Mouse (Mus musculus) heart, embryonic 15.5 days (tissue): ENCODE results near the gene Notch1. TPM values are rescaled to one million over a fixed set of nuclear protein-coding genes. Genes with fewer than 3 reads are reported as not detected.
A peak's percentile ranks its signal among the peaks of the same experiment; 100 is the strongest.

Experiments used
- ATAC-seq: fragments of 200-750 bp; cut with Nextera tagmentation; replicated peaks from 2 replicates; pipeline ENCODE4 v1.8.0; 2017; ENCODE audit warnings: low read depth, moderate TSS enrichment; ENCODE audit not compliant: insufficient number of reproducible peaks, insufficient read depth, low FRiP score
- H3K27ac ChIP-seq: fragments of 300-500 bp; sonication (generic); 2 replicates; pipeline ENCODE4 v1.5.1; 2015; ENCODE audit warnings: mild to moderate bottlenecking, inconsistent platforms
- H3K27me3 ChIP-seq: fragments of 300-500 bp; sonication (generic); 2 replicates; pipeline ENCODE4 v1.6.1; 2015; ENCODE audit warnings: inconsistent platforms
- H3K36me3 ChIP-seq: fragments of 300-500 bp; sonication (generic); 2 replicates; pipeline ENCODE4 v1.6.1; 2015; ENCODE audit warnings: mild to moderate bottlenecking, inconsistent platforms
- H3K4me1 ChIP-seq: fragments of 300-500 bp; sonication (generic); replicated peaks from 2 replicates; pipeline ENCODE4 v1.6.1; 2015; ENCODE audit warnings: inconsistent platforms
- H3K4me2 ChIP-seq: fragments of 300-500 bp; sonication (generic); 2 replicates; pipeline ENCODE4 v1.6.1; 2015; ENCODE audit warnings: inconsistent platforms, mild to moderate bottlenecking, moderate library complexity
- H3K4me3 ChIP-seq: fragments of 300-500 bp; sonication (generic); 2 replicates; pipeline ENCODE4 v1.5.1; 2015; ENCODE audit warnings: mild to moderate bottlenecking, inconsistent platforms
- H3K9ac ChIP-seq: fragments of 300-500 bp; sonication (generic); 2 replicates; pipeline ENCODE4 v1.6.1; 2015; ENCODE audit warnings: mild to moderate bottlenecking, inconsistent platforms
- H3K9me3 ChIP-seq: fragments of 300-500 bp; sonication (generic); replicated peaks from 2 replicates; pipeline ENCODE4 v1.6.1; 2016; ENCODE audit warnings: inconsistent platforms
- WGBS: fragments of 180-500 bp; shearing (Covaris S2); methylation state at CpG from one replicate; pipeline ENCODE4 v1.1.7; 2015; ENCODE audit warnings: mixed read lengths; 5-methylcytosine and 5-hydroxymethylcytosine counted together
- polyA plus RNA-seq: library from polyadenylated mRNA; unstranded; fragments of >200 nt; fragmentation: Nextera tagmentation; extraction: Ambion mirVana; gene quantifications from 2 replicates; pipeline ENCODE4 v1.2.1, GENCODE M21; 2015

The Notch1 gene
- polyA plus RNA-seq, 1 experiment from 2014 or later, result 10.8 TPM

- 58% methylated on average over 3 of the region's 3 CpGs for WGBS
- no peak overlapping the region for H3K27ac ChIP-seq
Observed at GRCm38 (mm10) chr2:26529881-26530280, 13.4 kb upstream of the Notch1 start.

DNA sequence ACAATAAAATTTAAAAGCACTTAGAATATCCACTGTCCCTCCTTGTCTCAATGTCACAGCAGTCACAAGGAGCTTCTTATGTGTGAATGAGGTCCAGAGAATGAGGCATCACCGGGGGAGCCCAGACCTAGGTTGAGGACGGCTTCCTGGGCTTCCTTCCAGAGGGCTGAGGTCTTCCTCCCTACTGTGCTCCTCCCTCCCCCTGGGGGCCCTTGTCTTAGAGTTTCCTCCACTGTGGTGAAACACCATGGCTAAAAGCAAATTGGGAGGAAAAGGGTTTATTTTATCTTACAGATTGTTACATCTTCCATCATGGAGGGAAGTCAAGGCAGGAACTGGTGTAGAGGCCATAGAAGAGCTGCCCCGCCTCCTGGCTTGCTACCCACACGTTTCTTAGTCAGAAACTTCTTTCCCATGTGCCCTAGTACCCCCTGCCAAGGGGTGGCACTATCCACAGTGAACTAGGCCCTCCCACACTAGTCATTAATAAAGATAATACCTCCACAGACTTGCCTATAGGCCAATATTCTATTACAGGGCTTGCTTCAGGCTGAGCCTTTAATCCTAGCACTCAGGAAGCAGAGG lies 12.8 kb upstream of the Notch1 start:
- whole genome bisulfite sequencing, result 56% methylated on average over 4 of the region's 4 CpGs

More at GRCm38 (mm10) chr2:26529881-26530280, 13.4 kb upstream of the Notch1 start:
- Histone ChIP-seq H3K4me1 (peaks cover 45% of the 10 kb centered on the region), H3K4me2 (no peak overlapping the region), H3K27me3 (no peaks in the 10 kb centered on the region), H3K36me3 (no peaks in the 10 kb centered on the region), H3K9me3 (no peaks in the 10 kb centered on the region), H3K9ac (no peak overlapping the region), H3K4me3 (no peak overlapping the region)
- no peak for ATAC-seq

DNA sequence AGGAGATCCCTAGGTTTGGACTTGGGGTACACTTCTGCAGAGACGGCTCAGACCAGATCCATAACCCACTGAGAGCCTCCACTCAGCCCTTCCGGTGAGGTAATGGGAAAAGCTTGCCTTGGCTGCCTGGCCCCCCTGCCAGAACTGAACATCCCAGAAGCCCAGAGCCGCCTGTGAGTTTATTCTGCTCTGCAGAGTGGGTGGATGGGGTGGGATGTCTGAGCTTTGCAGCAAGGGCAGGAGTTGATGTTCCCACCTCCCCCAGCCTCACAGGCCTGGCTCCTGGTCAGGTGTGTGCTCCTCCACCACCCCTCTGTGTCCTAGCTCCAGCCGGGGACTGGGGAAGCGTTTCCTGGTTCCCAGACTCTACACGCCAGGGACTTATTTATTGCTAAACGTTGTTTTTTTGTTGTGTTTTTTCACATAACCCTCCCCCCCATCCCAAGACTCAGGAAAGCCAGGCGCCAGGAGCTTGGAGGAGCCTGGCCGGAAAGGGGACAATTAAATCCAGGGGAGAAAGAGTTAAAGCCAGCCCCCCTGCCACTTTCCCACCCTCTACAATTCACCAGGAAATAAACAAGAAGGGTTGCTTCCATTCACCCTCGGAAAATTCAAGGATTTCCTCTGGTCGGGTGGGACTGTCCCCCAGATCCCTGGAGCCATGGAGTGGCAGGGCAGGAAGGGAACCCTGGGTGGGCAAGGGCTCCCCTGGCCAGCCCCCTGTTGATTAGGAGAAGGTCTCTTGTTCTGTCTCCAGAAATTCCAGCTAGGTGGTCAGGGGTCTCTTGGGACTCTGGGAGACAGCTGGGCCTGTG lies 10.2 kb upstream of the Notch1 start:
- H3K4me2 ChIP-seq, result no peak overlapping the region
- H3K9me3 ChIP-seq, result no peaks in the 10 kb centered on the region
- H3K36me3 ChIP-seq, result no peaks in the 10 kb centered on the region
- WGBS, result 53% methylated on average over 11 of the region's 11 CpGs
- H3K9ac ChIP-seq, result 0 out of 2 replicates have a peak overlapping the region, but pooled peaks have one; percentile 16
- no peaks in the 10 kb centered on the region for H3K27me3 ChIP-seq
- H3K27ac ChIP-seq, result peak overlapping the region; percentile 82
- ATAC-seq, result peak; percentile 23; the same call in 1 of the 2 replicates
- peaks cover 28% of the 10 kb centered on the region for H3K4me1 ChIP-seq
- H3K4me3 ChIP-seq, result no peak overlapping the region

More for the DNA sequence above, 12.8 kb upstream of the Notch1 start:
- no peak overlapping the region for H3K27ac ChIP-seq
- no peak overlapping the region for H3K4me3 ChIP-seq
- H3K9ac ChIP-seq, result no peak overlapping the region
- H3K27me3 ChIP-seq, result no peaks in the 10 kb centered on the region
- H3K36me3 ChIP-seq, result no peaks in the 10 kb centered on the region
- no peak overlapping the region for H3K4me2 ChIP-seq
- peaks cover 40% of the 10 kb centered on the region for H3K4me1 ChIP-seq
- no peak for ATAC-seq
- H3K9me3 ChIP-seq, result no peaks in the 10 kb centered on the region

- Histone ChIP-seq H3K9ac (no peak overlapping the region), H3K27me3 (no peaks in the 10 kb centered on the region), H3K4me1 (peaks cover 28% of the 10 kb centered on the region), H3K27ac (peak overlapping the region; percentile 82), H3K4me3 (no peak overlapping the region), H3K4me2 (no peak overlapping the region), H3K9me3 (no peaks in the 10 kb centered on the region), H3K36me3 (no peaks in the 10 kb centered on the region)
- peak; percentile 82 for ATAC-seq
- 29% methylated on average over 9 of the region's 9 CpGs for WGBS
Observed at GRCm38 (mm10) chr2:26525355-26526018, 9.0 kb upstream of the Notch1 start.

DNA sequence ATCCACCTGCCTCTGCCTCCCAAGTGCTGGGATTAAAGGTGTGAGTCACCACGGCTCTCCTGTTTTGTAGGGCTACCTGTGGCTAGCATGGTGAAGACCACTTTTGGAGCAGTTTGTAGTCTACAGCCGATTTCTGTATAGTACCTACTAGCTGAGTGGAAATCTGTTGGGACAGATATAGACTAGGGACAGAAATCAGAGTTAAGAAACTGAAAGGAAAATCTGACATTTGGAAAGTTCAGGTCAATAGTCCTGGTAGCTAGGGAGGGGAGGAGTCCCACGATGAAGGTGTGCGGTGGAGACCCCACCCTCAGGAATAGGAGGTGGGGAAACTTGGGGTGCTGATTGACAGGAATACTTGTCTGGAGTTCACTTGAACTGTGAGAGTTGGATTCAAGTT lies 5.9 kb upstream of the Notch1 start:
- 80% methylated on average over 4 of the region's 4 CpGs for WGBS
- H3K36me3 ChIP-seq, result no peaks in the 10 kb centered on the region
- H3K27ac ChIP-seq, result no peak overlapping the region
- peaks cover 27% of the 10 kb centered on the region for H3K4me1 ChIP-seq
- no peak overlapping the region for H3K9ac ChIP-seq
- no peaks in the 10 kb centered on the region for H3K27me3 ChIP-seq
- ATAC-seq, result no peak
- no peak overlapping the region for H3K4me2 ChIP-seq
- H3K9me3 ChIP-seq, result no peaks in the 10 kb centered on the region
- no peak overlapping the region for H3K4me3 ChIP-seq

- H3K4me1 ChIP-seq, result peaks cover 28% of the 10 kb centered on the region
- H3K27ac ChIP-seq, result no peak overlapping the region
- 76% methylated on average over 6 of the region's 6 CpGs for WGBS
Observed at GRCm38 (mm10) chr2:26519753-26520152, 3.3 kb upstream of the Notch1 start.

GRCm38 (mm10) chr2:26516987-26517386 lies 524 bp upstream of the Notch1 start:
- no peaks in the 10 kb centered on the region for H3K36me3 ChIP-seq
- H3K9me3 ChIP-seq, result no peaks in the 10 kb centered on the region
- H3K27me3 ChIP-seq, result no peaks in the 10 kb centered on the region
- peak overlapping the region; percentile 38; the same call in 1 of the 2 replicates for H3K9ac ChIP-seq
- peak overlapping the region; percentile 53 for H3K4me2 ChIP-seq
- peaks cover 28% of the 10 kb centered on the region for H3K4me1 ChIP-seq
- ATAC-seq, result no peak
- peak overlapping the region; percentile 29 for H3K4me3 ChIP-seq
- H3K27ac ChIP-seq, result peak overlapping the region; percentile 43; the same call in 1 of the 2 replicates
- 84% methylated on average over 5 of the region's 5 CpGs for WGBS

More at GRCm38 (mm10) chr2:26519753-26520152, 3.3 kb upstream of the Notch1 start:
- Histone ChIP-seq H3K4me3 (no peak overlapping the region), H3K9me3 (no peaks in the 10 kb centered on the region), H3K27me3 (no peaks in the 10 kb centered on the region), H3K4me2 (no peak overlapping the region), H3K36me3 (no peaks in the 10 kb centered on the region), H3K9ac (no peak overlapping the region)
- ATAC-seq, result no peak

- Histone ChIP-seq H3K27ac (peak overlapping the region; percentile 78), H3K27me3 (no peaks in the 10 kb centered on the region), H3K4me2 (peak overlapping the region; percentile 10; the same call in 1 of the 2 replicates), H3K4me3 (peak overlapping the region; percentile 0; the same call in 1 of the 2 replicates), H3K4me1 (peaks cover 28% of the 10 kb centered on the region), H3K36me3 (no peaks in the 10 kb centered on the region), H3K9me3 (no peaks in the 10 kb centered on the region), H3K9ac (no peak overlapping the region)
- WGBS, result 84% methylated on average over 2 of the region's 2 CpGs
- no peak for ATAC-seq
Observed at GRCm38 (mm10) chr2:26515335-26515734, 1.1 kb downstream of the Notch1 start.

DNA sequence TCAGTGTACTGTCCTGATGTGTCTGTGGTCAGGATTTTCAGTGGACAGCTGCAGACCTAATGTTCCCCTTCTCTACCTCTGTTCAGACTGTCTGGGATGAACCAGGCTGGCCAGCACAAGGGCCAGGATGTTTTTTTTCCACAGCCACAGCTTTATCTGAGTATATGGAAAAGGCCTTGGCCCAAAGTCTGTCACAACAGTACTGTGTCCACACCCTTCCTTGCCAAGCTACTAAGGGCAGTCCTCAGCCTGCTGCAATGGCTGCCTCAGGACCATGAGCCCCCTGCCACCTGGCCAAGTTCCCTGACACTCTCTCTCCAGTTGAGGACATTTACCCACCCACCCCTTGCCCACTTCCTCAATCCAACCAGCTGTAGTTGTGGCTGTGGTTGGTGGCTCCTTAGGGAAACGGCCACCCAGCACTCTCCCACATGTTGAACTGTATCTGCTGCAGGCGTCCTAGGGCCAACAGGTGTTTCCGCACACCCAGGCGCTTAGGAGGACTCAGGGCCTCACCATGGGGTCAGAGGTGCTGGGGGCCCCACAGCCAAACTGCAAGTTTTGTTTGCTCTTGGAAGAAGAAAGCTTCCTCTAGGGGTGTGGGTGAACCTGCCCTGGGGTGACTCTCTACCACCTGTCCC lies 3.2 kb downstream of the Notch1 start:
- Histone ChIP-seq H3K36me3 (no peaks in the 10 kb centered on the region), H3K9me3 (no peaks in the 10 kb centered on the region), H3K27me3 (no peaks in the 10 kb centered on the region), H3K4me1 (peaks cover 33% of the 10 kb centered on the region), H3K27ac (no peak overlapping the region), H3K4me3 (no peak overlapping the region), H3K4me2 (no peak overlapping the region), H3K9ac (no peak overlapping the region)
- no peak; the same call in 1 of the 2 replicates for ATAC-seq
- WGBS, result 68% methylated on average over 4 of the region's 4 CpGs

DNA sequence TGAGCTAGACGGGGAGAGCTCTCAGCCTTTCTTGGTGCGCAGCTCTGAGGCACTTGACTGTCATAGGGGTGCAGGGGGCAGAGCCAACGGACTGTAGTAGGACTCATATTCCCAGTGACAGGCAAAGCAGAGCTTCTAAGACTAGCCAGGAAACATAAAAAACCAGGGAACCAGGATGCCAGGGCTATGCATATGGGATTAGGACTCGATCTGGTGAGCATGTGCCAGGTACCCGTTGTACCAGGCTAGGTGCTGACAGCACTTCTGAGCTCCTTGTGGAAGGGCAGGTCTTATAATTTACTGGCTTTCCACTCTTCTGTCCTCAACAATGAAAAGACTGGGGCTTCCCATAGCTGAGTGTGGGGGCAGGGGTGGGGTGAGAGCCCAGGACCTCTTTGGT lies 7.8 kb downstream of the Notch1 start:
- H3K4me1 ChIP-seq, result peaks cover 46% of the 10 kb centered on the region
- H3K27ac ChIP-seq, result peak overlapping the region; percentile 89
- WGBS, result 58% methylated on average over 5 of the region's 5 CpGs
- H3K27me3 ChIP-seq, result 0 out of 2 replicates have a peak, but pooled peaks cover 3% of the 10 kb centered on the region
- H3K36me3 ChIP-seq, result no peaks in the 10 kb centered on the region
- H3K4me2 ChIP-seq, result peak overlapping the region; percentile 41; the same call in 1 of the 2 replicates
- ATAC-seq, result no peak
- no peak overlapping the region for H3K4me3 ChIP-seq
- 0 out of 2 replicates have a peak overlapping the region, but pooled peaks have one; percentile 15 for H3K9ac ChIP-seq
- no peaks in the 10 kb centered on the region for H3K9me3 ChIP-seq
